Mouse (Mus musculus) cerebellum, adult 2 months (tissue): ENCODE measurements at regions not wholly inside any gene's neighbourhood (a gene's known extent, or its start where the extent isn't known, plus 50 kb on each side); places are given as distances from the start of the nearest gene placed in this dataset.

Experiments
- CTCF ChIP-seq: fragments of 200-500 bp; IDR thresholded peaks from 2 replicates; pipeline ENCODE4 v1.5.1; 2011; ENCODE audit warnings: low read depth, mild to moderate bottlenecking, control low read depth, low read length, moderate library complexity, borderline replicate concordance; ENCODE audit not compliant: insufficient read depth
- POLR2A ChIP-seq: fragments of 200-500 bp; IDR thresholded peaks from 2 replicates; pipeline ENCODE4 v1.6.1; 2011; ENCODE audit warnings: low read length, control low read depth, borderline replicate concordance; ENCODE audit not compliant: insufficient read depth

- TF ChIP-seq CTCF, result no peak
- no peak for TF ChIP-seq POLR2A
Measured at GRCm38 (mm10) chr6:73644778-73645267, 175.4 kb upstream of the 4931417E11Rik start.
